22 mouse cellular contexts compared by ENCODE assay signal in genomic region chr9:26601979-26602378, GRCm38 (mm10).
"Had no signal": no experiment of that assay in that cellular context is flagged by ENCODE, and none has a peak within 500 bp of the region (broad histone marks: within the 10 kb centered on the region; RNA-seq: fewer than 3 reads in every experiment).

No protein-coding gene starts in this region.

- ATAC-seq: hindbrain, embryonic 16.5 days; hindbrain, postnatal 0 days; inflammation-experienced regulatory T-cells, adult 6 months; intestine, embryonic 15.5 days; intestine, embryonic 16.5 days; intestine, postnatal 0 days had no signal

- DNase-seq: heart, postnatal 10 days; heart, postnatal 14 days; heart, postnatal 36 days; heart, postnatal 4 days; kidney, adult 11 months; kidney, adult 18-20 months; kidney, adult 2 months; kidney, adult 8-10 months; kidney, adult 9 months; kidney, postnatal 10 days; kidney, postnatal 14 days; kidney, postnatal 25 days; kidney, postnatal 36 days; kidney, postnatal 4 days; layer of hippocampus, adult 9-11 months; layer of hippocampus, postnatal 36 days had no signal
